Mouse (Mus musculus) liver, postnatal 0 days (tissue): ENCODE results near the gene Bend6.

Experiments
- CTCF ChIP-seq: sonication (generic); IDR thresholded peaks from 2 replicates; pipeline ENCODE4 v1.5.1; 2016; ENCODE audit warnings: antibody characterized with exemption, low read depth
- EP300 ChIP-seq: IDR thresholded peaks from 2 replicates; pipeline ENCODE4 v1.6.1; 2016; ENCODE audit warnings: antibody characterized with exemption, low read depth, mild to moderate bottlenecking

DNA sequence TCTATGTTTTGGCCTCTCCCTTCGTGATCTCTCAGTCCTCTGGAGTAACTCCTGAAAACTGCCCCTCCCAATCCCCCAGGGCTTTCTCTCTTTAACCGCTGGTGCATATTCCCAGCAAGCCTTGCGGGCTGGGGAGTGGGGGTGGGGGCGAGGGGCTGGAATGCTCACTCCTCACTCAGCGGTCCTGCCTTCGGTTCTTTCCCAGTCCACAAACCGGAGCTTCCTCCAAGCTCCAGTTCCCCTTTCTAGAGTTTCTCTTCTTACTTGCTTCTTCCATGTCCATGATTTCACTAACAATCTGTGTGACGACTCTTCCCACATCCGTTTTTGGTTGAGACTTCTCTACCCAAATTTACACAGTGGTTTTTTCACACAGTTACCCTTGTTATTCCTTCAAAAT lies 4.0 kb downstream of the Bend6 start:
- TF ChIP-seq CTCF, result no peak
- no peak for TF ChIP-seq EP300
